Mouse (Mus musculus): Measurements from ENCODE around the gene Ivd.

Gene Ivd

DNA sequence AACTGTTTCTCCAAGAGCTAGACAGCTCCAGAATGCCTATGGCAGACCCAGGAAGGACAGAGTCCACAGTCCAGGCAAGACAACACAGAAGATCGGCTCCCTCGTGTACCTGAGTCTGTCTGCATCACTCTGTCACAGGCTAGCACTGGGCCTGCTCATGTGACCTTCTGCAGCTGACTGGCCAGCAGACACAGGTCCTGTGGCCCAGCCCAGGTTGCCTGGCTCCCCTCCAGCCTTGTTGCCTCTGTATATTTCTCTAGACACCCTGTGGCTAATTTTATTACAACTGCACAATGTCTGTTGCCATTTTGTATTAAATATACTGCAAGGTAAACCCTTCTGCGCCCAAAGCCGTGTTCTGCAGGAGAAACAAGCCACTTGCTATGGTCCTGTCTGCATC lies 19.3 kb downstream of the Ivd start:
- no peak for ATAC-seq (ENCODE audit: insufficient number of reproducible peaks, low FRiP score, low TSS enrichment)

DNA sequence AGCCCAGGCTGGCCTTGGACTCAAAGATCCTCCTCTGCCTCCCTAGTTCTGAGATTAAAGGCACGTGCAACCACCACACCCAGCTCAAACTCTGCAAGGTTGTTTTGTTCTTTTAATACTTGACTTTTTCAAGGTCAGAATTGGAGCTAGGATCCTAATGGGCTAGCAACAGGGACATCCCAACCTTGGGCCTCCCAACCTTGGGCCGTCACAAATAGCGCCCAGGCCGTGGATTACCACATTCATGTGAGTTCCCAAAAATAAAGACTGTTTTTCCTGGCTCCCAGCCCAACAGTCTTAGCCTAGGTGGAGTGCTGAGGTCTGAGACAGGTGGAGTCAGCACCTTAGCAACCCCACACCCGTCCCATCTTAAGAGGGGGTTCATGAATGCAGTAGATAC lies 20.2 kb downstream of the Ivd start:
- ATAC-seq (ENCODE audit: insufficient number of reproducible peaks, low FRiP score, low TSS enrichment), result no peak

DNA sequence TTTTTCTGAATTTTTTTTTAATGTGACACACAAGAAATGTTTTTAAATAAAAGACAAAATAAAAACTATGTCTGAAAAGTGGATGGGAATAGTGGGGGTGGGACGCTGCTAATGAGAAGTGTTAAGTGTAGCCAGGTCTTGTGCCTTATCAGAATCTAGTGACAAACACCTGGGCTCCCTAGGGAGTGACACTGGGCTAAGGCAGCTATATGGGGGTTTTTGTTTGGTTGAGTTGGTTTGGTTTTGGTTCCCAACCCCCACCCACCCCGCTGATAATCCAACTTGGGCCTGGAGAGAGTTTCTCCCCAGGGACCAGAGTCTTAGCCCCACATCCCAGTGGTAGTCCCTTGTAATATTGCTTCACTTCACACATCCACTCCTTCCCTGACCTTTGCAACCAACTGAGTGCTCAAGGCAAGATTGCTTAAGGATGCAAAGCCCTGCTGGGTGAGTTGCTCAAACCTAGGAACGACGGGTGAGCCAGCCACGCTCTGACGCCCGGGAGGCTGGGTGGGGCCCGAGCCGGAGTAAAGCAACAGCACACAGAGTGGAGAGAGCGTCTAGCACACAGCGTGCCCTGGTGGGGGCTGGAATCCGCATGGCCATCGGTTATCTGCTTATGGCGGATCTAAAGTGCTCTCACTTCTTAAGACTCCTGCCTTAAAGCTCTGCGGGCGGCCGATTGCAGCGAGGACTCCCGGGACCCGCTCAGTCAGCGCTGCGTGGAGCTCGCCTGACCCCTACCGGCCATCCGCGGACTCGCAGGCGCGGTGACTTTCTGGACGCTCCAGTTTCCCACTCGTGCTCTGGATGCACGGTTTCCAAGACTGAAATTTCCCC lies 21.3 kb downstream of the Ivd start:
- ATAC-seq (ENCODE audit: insufficient number of reproducible peaks, low FRiP score, low TSS enrichment), result peak; percentile 79

DNA sequence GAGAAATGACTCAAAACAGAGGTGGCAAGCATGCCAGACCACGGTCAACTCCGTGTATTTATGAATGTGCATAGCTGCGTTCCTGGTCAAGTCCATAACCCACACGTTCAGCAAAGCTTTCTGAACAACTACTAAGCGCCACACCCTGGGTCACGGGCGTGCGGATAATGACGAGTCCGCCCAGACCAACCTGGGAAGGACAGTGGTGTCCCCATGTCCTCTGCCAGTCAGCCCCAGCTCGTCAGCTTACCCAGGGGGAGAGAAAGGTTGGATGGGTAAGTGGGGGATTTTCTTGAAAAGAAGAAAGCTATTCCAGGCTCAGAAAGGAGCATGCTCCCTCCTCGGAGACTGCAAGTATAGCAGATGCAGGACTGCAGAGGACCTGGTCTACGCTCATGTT lies 25.7 kb downstream of the Ivd start:
- no peak for ATAC-seq (ENCODE audit: insufficient number of reproducible peaks, low FRiP score, low TSS enrichment)

DNA sequence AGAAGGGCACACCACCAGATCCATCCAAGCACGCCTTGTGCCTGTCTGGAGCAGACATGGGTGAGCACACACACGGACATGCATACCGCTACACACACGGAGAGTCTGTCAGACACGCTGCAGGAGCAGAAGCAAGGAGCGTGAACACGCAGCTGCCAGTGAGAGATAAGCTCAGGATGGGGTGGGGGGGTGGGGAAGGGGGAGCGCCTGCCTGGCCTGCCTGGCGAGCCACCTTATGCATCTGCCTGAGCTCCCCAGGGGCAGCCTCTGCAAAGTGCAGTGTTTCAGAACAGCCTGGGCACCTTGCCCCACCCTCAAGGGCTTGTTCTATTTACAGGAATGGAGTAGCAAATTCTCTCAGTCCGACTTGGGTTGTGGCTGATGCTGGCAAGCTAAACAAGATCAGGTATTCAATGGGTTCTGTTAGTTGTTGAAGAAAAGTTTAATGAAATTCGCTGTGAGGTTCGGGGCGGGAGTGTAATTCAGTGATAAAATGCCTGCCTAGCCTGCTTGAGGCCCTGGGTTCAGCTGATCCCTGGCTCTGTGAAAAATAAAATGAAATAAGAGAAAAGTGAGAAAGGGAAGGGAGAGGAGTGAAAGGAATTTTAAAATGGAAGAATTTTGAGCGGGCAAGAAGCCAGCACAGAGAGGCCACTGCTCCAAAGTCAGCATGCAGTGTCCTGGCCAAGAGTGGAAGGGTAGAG lies 26.2 kb downstream of the Ivd start:
- ATAC-seq (ENCODE audit: insufficient number of reproducible peaks, low FRiP score, low TSS enrichment), result no peak

DNA sequence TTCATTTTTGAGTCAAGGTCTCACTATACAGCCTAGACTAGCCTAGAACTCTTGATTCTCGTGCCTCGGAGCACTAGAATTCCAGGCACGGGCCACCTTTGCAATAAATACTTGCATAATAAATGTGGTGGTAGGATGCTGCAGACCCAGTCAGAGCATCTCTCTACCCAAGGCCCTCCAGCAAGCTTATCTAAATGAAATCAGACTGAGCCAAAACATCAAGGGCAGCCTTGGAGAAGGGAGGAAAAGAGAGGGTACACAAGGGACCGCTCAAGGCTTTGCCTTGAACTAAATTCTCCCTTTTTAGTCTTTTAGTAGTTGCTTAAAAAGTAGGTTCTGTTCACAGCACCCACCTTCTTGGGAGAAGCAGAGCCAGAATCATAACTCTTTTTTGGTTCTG lies 29.4 kb downstream of the Ivd start:
- ATAC-seq (ENCODE audit: insufficient number of reproducible peaks, low FRiP score, low TSS enrichment), result no peak

DNA sequence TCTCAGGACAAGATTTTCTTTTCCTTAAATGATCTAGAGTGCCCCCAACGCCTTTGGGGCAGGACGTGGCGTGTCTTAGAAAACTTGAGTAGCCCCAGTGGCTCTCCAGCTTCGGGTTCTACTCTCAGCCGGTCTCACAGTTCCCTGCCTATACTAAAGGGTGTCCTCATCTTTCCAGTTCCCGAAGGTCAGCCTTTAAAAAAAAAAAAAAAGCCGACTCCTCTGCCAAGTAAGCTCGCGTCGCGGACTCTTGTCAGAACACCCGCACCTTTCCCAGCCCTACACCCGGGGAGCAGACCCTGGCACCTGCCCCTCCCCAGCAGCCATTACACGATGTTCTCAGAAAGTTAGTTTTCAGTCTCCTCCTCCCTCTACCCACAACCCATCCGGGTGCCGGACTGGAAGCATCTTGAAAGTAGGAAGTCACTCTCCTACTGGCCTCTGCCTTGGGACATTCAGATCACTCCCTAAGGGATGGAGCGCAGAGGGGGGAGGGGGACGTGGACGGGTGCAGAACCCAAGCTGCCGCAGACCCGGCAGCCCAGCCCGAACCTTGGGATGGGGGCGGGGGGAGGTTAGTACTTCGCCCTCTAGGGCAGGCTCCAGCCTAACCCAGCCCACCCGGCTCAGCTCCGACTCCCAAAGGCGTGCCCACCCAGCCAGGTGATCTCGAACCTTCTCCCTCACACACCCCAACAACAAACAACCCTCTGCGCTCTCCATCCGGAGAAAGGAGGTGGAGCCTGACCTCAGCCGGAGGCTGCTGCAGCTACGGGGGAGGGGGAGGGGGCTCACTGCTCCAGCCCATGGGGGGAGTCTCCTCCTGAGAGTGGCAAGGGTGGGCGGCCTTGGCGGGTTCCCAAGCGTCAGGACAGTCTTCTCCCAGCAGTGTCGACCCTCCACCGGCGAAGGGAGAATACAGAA lies 34.5 kb downstream of the Ivd start:
- ATAC-seq (ENCODE audit: insufficient number of reproducible peaks, low FRiP score, low TSS enrichment), result no peak

DNA sequence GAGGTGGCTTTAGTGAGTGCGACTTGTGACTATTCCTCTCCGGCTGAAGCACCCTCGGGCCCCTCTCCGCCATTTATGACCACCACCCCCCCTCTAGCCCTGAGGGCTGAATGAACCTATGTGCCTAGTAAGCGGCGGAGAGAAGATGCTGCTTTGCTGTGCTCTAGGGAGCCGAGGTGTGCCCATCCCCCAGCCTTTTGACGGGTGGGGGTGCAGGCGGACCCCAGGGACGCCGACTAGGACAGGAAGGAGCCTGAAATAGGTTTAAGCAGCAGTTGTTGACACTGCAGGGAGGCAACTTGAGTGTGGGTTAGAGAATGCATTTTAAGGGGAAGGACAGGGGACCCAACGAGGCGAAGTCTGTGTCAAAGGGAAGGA lies 35.1 kb downstream of the Ivd start:
- ATAC-seq (ENCODE audit: insufficient number of reproducible peaks, low FRiP score, low TSS enrichment), result no peak

DNA sequence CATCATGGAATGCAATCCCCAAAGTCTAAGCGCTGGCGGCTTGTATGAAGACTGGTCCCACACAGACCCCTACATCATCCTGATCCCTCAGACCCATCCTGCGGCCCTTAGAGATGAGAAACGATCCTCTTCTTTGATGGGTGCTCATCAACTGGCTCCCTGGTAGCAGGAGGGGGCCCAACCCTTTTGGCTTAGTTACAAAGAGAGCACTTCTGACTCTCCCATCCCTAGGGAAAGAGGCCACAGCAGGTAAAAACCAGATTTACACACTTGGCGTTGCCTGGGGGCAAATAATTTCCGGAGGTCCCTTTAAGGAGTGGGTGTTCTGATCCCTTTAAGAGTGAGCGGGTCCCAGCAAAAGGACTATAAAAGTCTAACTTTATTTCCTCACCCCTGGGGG lies 35.6 kb downstream of the Ivd start:
- no peak for ATAC-seq (ENCODE audit: insufficient number of reproducible peaks, low FRiP score, low TSS enrichment)

DNA sequence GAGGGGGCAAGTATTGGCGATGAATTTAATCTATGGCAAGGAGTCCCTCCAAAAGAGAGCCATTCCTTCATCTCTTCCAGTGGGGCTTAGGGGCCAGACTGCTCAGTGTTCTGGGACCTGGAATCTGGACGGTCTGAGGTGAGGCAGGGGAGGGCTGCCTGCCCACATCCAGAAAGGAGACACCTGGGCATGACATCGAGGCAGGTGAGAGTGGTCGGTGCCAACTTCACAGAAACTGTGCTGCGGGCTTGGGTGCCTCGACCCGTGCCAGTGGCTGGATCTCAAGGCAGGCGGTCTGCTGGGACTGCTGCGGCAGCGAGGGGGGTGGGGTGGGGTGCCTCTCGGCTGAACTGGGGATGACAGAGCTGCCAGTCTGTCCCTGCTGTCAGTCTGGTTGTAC lies 36.1 kb downstream of the Ivd start:
- no peak for ATAC-seq (ENCODE audit: insufficient number of reproducible peaks, low FRiP score, low TSS enrichment)

DNA sequence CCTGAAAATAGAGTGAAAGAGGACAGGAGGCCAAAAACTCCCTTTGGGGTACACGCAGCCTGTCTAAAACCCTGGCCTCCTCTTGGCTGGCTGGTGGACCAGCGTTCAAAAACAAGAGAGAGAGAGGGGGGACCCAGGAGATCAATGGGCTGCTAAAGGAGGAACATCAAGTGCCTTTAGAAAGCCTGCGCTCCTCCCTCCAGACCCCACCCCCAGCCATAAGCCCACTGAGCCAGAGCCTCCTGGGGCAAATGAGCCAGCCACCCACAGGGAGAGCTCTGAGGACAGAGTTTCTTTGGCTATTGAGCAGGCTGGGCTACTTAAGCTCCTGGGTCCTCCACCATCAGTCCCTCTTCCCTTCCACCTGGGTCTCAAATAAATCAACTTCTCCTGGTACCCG lies 37.0 kb downstream of the Ivd start:
- no peak for ATAC-seq (ENCODE audit: insufficient number of reproducible peaks, low FRiP score, low TSS enrichment)

DNA sequence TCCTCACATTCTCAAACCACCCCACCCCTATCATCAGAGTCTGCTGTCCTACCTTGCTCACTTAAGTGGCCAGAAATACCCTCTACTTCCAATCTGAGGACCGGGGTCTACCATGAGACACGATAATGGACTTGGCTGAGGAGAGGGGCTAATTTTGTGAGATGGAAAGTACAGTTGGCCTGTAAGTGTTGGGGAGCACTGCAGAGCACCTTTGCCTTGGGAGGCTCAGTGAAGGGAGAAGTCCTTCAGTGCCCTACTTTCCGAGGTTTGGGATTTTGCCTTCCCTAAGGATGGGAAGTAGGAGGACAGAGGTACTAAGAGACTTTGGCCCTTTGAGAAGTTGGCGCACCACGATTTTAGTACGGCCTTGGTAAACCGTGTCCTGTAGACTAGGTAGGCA lies 37.6 kb downstream of the Ivd start:
- no peak for ATAC-seq (ENCODE audit: insufficient number of reproducible peaks, low FRiP score, low TSS enrichment)

DNA sequence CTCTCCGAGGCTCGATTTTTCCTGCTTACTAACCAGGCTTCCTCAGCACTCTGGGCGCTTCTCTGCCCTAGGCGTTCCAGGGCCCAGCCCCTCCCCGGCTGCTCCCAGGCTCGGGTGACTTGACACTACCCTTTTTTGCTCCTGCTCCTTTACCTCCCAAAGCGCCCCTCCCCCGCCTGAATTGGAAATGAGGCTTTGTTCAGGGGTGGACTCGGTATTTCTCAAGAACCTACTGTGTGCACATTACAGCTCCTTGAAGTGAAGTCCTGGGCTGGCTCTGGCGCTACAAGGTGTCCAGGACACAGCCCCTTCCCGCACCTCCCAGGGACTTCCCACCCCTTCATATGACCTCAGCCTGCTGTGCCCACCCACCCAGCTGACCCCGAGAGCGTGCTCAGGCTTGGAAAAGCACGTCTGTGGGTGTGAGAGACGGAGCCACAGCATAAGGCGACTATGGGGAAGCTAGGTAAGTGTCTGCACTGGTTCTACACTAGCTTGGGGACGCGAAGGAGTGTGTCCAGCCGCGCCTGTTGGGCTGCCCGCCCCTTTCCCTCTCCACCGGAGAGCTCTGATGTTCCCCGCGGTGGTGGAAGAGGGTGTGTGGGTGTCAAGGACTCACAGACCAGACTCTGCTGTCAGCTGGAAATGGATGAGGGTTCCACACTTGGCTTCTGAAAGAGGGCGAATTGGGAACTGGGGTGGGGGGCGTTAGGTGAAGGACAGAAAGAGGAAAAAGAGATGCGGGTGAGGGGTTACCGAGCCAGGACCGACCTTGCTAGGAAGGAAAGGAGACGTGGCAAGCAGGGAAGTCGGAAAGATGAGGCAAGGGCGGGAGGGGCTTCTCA lies 38.4 kb downstream of the Ivd start, which contains the start of gene Bahd1:
Gene Bahd1, plus strand, starts transcription at position 397 of the 845 bp plus-strand sequence.
- ATAC-seq (ENCODE audit: insufficient number of reproducible peaks, low FRiP score, low TSS enrichment), result no peak

DNA sequence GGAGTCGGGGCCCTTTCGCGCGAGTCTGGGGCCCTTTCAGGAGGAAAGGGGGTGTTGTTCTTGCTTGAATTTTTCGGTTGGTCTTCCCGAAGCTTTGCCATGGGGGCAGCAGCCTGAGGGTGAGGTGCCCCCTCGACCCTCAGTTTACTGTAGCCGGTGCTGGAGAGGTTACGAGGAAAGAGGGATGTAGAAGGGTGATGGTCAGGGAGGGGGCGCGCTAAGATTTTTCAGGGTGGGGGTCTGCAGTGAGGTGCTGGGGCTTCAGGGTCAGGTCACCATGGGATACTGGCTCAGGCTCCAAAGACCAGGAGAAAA lies 39.0 kb downstream of the Ivd start:
- ATAC-seq (ENCODE audit: insufficient number of reproducible peaks, low FRiP score, low TSS enrichment), result no peak

DNA sequence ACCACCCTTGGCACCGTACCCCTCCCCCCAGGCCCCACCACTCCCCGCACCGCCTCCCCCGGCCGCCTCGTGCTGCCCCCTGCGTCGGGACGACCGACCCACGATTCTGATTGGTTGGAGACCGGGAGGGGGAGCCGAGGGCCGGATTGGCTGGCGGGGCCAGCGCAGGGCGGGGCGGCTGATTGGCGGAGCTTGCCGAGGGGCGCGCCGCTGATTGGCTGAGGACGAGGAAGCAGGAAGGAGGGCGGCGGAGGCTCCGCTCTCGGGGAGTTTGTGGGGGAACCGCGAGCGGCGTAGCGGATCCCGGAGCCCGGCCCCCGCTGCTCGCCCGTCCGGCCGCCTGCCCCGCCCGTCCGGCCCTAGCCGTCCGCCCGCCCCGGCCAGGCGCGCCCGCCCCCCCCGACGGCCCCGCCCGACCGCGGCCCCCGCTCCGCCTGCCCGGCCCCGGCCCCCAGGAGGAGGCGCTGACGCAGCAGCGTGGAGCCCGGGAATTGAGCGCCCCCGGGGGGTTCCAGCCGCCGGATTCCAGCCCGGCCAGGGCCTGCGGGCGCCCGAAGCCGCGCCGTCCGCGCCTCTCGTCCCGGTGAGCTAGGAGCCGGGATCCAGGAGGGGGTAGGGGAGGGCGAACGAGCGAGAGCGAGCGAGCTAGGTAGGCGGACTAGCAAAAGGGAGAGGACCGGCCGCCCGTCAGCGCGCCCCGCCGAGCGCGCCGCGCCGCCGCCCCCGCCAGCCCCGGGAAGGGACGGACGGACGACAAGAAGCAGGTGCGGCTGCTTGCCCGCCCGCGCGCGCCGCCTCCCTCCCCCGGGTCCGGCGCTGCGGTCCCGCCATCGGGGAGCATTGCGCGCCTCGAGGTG lies 39.6 kb downstream of the Ivd start:
- ATAC-seq (ENCODE audit: insufficient number of reproducible peaks, low FRiP score, low TSS enrichment), result peak; percentile 84

DNA sequence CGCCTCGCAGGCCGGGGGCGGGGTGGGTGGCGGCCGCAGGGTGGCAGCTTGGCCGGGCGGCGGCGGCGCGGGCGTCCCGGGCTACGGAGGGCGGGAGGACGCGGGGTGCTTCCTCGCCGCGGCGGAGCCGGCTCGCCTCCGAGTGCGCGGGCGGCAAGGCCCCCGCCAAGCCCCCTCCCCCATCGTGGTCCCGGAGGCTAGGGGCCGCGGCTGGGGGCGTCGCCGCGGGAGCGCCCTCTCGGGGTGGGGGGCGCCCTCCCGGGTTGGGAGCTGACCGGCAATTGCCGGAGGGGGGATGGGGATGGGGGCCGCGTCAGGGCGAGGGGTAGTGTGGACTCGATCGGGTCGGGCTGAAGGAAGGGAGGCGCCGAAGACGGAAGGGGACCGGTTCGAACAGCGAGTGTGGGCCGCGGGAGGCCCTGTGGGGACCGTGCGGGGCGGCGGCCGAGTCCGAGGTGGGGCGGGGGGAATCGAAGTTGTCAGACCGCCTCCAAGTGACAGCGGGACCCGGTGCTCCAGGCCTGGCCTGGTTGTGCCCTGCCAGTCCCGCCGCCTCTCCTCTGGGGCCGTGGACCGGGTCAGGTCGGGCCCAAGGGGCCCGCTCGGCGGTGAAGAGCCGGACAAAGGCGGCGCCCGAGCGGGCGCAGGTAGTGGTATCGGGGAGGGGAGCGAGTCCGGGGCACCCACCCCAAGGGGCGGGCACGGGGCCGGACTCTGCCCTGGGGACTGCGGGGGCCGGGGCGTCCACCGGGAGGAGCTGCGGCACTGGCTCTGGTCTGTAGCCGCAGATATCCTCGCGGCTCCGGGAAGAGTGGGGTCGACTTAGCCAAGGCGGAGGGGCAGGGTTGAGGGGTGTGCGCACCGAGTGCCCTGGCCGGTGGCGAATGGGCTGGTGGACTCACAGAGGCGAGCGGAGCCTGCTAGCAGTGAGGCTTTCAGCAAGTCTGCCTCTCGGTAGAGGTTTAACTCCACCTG lies 40.6 kb downstream of the Ivd start:
- no peak for ATAC-seq (ENCODE audit: insufficient number of reproducible peaks, low FRiP score, low TSS enrichment)

DNA sequence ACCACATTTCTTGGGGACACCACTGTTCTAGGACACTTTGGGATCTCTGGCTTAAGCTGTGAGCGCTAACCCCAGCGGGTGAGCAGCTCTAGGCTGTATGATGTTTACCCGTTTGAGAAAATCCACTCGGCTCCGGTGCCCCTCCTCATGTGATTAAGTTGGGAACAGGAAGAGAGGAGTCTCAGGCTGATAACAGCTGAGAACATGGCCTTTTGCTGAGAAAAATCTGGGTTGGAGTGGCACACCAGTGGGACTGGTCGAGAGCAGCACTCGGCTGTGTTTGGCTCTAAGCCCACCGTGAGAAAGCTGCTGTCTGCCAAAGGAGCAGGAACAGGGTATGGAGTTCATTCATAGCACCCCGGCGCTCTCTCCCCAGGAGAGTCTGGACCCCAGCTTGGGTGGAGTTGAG lies 41.6 kb downstream of the Ivd start:
- no peak for ATAC-seq (ENCODE audit: insufficient number of reproducible peaks, low FRiP score, low TSS enrichment)

DNA sequence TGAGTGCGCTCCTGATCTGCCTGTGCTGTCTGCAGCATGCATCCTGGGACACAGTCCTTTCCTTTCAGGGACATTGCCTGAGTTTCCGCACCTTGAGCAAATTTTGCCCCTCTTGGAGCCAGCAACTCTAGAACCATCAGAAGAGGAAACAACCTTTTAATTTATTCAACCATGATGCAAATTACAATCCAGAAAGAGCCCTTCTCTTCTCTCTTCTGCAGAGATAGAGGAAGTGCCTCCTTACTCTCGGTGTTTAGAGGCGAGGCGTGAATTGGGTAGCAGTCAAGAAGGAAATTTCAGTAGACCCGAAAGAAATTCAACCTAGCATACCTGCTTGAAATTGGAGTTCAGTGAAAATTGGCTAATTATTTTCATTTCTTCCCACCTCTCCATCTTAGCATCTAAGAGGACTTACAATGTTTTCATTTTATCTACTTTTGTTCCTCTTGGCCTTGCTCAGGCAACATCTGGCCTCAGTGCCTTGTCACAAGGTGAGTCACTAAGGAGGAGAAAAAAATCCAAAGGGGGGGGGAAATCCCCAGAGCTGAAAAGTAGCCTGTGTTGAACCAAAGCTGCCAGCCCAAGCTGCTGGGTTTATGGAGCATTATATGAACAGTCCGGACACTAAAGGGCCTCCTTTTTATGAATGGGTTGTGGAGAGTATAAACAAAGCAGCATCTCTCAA lies 43.8 kb downstream of the Ivd start:
- no peak for ATAC-seq (ENCODE audit: insufficient number of reproducible peaks, low FRiP score, low TSS enrichment)

Data from cerebellum, adult (tissue).